Mouse (Mus musculus) heart, adult 11 months (tissue): Measurements from ENCODE around the gene Mapk10.

Source experiments
- DNase-seq: peaks from one replicate; pipeline ENCODE4 v3.0.0; 2022

Mapk10 gene

GRCm38 (mm10) chr5:103037752-103038151 is 173.4 kb downstream of the Mapk10 start:
- DNase-seq, result no peak

DNA sequence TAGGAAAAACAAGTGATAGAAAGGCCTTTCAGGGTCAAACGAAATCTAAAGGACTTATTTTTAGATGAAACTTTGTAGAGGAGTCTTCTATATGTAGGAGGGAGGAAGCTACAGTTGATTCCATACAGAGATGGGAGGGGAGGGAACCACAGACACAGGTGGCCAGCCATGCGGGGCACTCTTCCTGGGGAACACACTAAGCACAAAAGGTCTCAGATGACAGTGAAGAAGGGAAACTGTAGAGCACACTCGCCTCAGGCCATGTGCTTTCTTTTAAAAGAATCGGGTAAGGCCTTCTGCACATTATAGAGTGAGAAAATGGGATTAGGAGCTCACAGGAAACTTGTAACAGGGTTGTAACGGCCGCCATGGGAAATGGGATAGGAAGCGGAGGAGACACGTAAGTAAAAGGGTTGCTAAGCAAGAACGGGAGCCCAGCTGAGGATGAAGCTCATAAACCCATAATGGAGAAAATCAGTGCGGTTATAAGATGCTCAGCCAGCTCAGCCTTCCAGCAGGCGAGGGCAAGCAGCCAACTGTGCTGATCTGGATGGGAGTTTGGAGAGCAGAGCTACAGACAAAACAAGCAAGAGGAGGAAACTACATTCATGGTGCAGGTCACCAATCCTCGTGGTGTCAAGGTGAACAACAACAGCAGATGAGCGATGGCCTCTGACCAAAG is 182.1 kb downstream of the Mapk10 start:
- DNase-seq, result no peak

GRCm38 (mm10) chr5:103022504-103023172 is 188.5 kb downstream of the Mapk10 start:
- DNase-seq, result no peak

DNA sequence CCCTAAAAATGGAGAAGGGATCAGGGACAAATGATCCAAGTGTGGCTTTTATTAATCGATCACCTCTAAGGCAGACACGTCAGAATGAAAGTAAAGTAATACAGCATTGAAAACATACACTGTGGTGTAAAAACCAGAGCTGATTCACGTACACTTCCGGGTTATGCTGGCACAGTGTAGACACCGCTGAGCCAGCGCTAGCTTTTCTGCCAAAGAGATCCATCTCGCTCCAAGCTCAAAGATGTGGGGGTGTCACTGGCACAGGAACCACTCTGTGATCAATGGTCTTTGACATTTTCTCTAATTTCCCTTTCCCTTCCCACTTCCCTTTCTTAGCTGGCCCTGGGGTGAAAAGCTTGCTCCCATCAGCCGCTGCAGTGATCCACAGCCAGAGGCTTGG is 189.7 kb downstream of the Mapk10 start:
- DNase-seq, result no peak

DNA sequence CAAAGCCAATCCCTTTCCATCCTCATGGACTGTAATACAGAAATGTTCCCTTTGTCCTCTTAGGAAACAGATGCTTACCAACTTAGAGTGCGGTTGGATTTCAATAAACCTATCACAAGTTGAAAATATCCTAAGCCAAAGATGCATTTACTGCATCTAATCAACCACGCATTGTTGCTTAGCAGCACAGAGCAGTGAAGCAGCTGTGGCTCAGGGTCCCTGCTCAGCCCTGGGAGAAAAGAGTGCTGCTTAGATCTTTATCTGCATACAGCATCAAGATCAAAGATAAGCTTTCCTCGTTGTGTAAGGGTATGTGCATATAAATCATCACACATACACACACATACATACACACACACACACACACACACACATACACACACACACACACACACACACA is 190.2 kb downstream of the Mapk10 start:
- no peak for DNase-seq

GRCm38 (mm10) chr5:103020127-103020526 is 191.0 kb downstream of the Mapk10 start:
- DNase-seq, result no peak

- DNase-seq, result no peak
Observed at GRCm38 (mm10) chr5:103017637-103018036, 193.5 kb downstream of the Mapk10 start.

DNA sequence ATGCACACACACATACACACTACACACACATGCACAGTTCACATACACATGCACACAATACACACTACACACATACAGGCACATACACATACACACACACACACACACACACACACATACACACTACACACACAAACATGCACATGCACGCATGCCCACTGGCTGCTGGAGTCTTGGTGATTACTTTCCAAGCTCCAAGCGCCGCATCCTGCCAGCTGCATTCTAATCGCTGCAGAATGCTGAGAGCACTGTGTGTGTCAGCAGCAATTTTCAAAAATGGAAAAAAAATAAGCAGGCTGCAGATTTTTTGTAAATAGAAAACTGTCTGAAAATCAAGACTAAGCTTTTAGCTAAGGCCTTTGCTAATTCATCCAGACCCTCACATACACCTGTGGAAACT is 196.8 kb downstream of the Mapk10 start:
- DNase-seq, result no peak

DNA sequence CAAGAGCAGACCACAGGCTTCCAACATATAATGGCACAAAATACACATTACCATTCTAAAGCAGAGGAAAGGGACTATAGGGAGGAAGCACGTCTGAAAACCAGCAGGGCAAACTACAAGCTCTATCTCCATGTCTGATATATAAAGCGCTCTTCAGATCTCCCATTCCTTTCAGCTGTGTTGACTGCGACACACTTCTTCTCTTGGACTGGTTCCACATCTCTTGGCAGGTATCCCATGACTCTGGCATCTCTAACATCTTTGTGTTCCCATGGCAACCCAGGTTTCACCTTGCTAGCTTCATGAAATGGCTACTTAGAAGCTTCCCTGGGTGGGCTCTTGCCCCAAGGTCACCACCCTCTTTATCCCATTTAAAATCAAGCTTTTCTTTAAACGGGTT is 202.2 kb downstream of the Mapk10 start:
- no peak for DNase-seq

DNA sequence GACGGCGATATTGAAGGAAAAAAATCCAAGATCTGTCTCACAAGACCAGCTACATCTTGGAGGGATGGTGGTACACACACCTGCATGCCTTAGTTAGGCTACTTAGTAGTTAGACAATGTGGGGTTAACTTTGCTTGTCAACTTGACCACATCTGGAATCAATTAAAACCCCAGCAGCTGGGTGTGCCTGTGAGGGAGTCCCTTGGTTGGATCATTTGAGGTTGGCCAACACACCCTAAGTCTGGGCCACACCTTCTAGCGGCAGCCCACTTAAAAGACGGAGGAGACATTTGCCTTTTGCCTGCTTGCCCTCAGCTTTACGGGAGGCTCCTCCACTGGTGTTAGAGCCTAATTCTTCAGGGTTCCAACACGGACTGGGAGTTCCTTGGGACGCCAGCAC is 209.0 kb downstream of the Mapk10 start:
- DNase-seq, result no peak

DNA sequence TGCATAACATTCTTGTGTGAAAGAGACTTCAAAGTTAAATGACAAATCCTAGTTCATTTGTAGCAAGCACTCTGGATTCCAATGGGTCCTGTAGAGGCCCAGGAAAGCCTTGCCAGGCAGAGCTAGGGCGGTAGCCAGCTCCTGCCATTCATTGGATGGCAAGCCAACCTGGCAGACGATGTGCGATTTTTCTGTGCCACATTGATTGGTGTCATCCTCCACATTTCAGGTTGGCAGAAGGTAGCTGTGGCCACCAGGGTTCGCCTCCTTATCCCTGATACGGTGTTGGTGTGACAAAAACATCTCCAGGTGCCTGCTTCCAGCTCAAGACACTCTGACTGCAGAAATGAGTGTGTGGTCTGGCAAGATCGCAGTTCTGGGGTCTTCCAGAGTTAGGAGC is 210.6 kb downstream of the Mapk10 start:
- DNase-seq, result no peak

DNA sequence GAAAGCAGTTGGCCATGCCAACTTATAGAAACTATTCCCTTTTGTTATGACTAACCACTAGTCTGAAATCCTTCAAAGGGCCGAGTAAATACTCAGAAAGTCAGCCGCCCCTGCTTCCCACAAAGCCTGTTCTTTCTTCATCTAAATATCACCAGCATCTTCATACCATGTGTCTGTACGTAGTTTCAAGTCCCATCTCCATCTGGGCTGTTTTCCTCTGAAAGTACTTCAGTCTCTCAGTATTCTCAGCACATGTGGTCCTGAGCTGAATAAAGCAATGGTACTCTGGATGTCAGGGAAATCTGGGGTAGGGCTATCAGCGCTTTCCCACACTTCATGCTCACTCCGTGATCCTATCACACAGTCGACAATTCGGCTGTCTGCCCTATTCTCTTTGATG is 212.6 kb downstream of the Mapk10 start:
- DNase-seq, result no peak

GRCm38 (mm10) chr5:102997907-102998306 is 213.2 kb downstream of the Mapk10 start:
- no peak for DNase-seq

DNA sequence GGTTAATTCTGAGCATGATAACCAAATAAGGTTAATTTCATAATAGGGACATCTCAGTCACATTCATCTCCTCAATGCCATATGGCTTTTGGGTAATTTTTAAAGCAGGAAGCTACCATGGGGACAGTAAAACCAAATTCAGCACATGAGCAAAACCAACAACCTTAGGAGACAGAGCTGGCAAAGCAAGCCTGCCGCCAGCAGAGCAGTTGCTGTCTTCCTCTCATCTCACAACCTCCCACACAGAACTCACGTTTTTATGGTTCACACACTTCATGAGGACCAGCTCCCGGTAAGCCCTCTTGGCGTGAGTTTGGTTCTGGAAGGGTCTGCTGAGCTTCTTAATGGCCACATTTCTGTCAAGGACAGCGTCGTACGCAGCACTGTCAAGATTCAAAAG is 214.8 kb downstream of the Mapk10 start:
- no peak for DNase-seq

DNA sequence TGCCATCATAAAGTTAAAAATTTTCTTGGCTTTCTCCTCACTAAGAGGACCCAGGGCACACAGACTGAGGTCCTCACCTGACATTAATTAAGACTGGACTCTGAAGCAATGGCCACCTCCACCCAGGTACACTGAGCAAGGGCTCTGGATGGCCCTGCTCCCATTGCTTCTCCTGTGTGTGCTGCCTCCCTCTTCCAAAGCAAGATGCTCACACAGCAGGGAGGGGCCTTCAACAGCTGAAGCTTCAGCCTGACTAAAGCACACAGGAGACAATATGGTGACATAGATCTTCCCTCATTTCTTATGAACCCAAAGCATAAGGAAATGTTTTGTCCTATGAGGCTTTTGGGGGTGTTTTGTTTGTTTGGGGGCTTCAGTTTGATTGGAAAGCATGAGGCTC is 215.2 kb downstream of the Mapk10 start:
- DNase-seq, result no peak

- no peak for DNase-seq
Observed at GRCm38 (mm10) chr5:102993951-102994350, 217.2 kb downstream of the Mapk10 start.

GRCm38 (mm10) chr5:102991691-102992090 is 219.4 kb downstream of the Mapk10 start:
- DNase-seq, result no peak

- no peak for DNase-seq
Observed at GRCm38 (mm10) chr5:102978382-102978781, 232.8 kb downstream of the Mapk10 start.

GRCm38 (mm10) chr5:102977138-102977537 is 234.0 kb downstream of the Mapk10 start:
- DNase-seq, result no peak

DNA sequence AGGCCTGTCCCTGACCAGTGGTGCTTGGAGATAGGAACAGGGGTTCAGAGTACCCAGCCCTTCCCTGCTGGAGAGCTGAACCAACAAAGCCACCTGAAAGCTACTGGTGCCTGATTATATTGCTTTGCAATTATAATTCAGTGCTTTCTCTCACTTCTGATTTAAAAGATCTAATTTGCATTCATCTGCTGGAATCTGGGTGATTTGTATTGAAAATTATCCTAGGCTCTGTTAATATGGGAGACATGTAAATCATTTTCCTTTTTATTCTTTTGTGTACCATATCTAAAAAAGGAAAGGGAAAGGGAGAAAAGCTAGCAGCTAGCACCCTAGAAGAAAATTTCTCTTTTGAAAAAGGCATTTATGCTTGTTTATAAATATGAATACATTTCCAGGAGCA is 234.6 kb downstream of the Mapk10 start:
- DNase-seq, result no peak

DNA sequence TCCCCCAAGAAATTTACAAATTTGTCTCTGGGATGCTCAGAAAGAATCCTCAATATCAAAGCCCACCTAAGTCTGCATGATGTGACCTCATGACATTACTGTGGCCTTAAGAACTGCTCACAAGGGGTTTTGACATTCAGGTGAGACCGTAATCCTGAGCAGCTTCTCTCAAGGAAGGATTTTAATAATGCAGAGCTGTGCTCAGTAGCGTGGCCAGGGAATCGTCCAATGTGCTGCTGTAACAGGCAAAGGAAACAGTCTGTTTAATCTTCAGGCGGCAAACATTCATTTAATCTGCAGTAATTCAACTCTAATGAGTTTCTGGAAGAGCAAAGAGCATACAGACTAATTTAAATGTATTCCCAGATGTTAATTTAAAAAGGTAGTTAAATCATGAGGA is 236.7 kb downstream of the Mapk10 start:
- DNase-seq, result no peak

DNA sequence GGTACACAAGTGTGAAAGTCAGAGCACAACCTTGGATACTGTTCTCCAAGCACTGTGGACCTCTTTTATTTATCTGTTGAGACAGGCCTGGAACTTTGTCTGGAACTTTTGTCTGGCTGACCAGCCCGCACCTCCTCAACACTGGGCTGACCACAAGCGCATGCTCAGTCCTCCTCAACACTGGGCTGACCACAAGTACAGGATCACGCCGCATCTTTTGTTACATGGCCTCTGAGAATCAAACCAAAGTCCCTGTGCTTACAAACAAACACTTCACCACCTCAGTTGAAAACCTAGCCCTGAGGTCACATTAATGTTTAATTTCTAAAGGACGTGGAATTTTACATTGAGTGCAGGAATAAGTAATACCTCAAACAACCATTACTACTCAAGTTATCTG is 246.7 kb downstream of the Mapk10 start:
- DNase-seq, result no peak

DNA sequence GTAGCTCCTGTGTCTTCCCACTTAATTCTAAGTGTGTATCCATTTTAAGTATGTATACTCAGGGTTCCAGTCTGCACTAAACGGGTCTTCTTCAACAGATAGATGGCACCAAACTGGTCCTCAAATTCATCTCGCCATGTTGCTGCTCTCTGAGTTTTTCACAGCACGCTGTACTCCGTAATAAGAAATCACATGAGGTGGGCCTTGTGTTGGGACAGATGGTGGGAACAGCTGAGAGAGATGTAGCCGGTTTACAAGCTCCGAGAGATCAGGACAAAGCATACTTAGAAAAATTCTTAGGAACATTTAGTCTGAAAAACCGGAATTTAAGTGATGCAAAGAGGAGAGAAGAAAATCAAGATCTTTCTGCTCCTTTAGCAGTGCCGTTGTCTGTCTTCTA is 257.7 kb downstream of the Mapk10 start:
- no peak for DNase-seq

GRCm38 (mm10) chr5:102952918-102953317 is 258.2 kb downstream of the Mapk10 start:
- no peak for DNase-seq
